Mouse (Mus musculus) naive thymus-derived CD4-positive, alpha-beta T cell, adult 2 months (primary cell): ENCODE results near the gene Sprr2f.

ENCODE experiments used
- DNase-seq: peaks from one replicate; pipeline ENCODE4 v3.0.0-alpha.2; 2011; ENCODE audit warnings: low read depth

Sprr2f gene

GRCm38 (mm10) chr3:92364887-92365286, at the start of gene Sprr2f:
TSS of gene Sprr2f (plus strand) at chr3:92365187.
- no peak for DNase-seq

- DNase-seq: no peak
Observed at GRCm38 (mm10) chr3:92316320-92316719, 48.7 kb upstream of the Sprr2f start, which contains the start of gene Sprr2b. TSS of gene Sprr2b (plus strand) at chr3:92316620.

- DNase-seq: no peak
Observed at GRCm38 (mm10) chr3:92317384-92317783, 47.6 kb upstream of the Sprr2f start.

DNA sequence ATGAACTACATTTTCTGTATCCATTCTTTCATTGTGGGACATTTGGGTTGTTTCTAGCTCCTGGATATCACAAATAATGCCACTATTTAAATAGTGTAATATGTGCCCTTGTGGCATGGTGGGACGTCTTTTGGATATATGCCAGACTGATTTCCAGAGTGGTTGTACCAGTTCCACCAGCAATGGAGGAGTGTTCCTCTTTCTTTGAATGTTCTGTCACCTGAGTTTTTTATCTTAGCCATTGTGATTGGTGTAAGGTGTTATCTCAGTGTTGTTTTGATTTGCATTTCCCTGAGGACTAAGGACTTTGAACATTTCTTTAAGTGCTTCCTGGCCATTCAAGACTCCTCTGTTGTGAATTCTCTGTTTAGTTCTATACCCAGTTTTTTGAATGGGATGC, 28.7 kb upstream of the Sprr2f start:
- no peak for DNase-seq

GRCm38 (mm10) chr3:92338840-92339239, 26.1 kb upstream of the Sprr2f start, which contains the start of gene Sprr2d:
TSS of gene Sprr2d (plus strand) at chr3:92339140.
- no peak for DNase-seq

DNA sequence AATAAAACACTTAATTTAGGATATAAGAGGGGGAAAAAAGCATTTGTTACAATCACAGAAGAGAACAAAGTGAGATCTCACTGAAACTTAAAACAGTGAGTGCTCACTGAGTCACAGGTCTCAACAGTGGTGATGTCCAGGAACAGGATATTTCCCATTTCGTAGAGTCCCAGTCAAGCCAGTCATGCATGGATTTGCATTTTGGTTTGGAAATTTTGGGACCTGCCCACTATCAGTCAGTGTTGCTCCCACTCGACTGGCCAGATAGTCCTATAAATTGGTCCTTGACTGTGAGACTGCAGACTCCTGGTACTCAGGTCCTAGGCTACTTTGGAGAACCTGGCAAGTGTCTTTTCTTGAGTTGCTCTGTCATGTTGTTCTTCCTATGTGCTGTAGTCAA, 13.1 kb upstream of the Sprr2f start, which contains the start of gene Sprr2e:
Sprr2e (plus strand) TSS at position 301 of the 400 bp plus-strand sequence.
- DNase-seq: no peak

DNA sequence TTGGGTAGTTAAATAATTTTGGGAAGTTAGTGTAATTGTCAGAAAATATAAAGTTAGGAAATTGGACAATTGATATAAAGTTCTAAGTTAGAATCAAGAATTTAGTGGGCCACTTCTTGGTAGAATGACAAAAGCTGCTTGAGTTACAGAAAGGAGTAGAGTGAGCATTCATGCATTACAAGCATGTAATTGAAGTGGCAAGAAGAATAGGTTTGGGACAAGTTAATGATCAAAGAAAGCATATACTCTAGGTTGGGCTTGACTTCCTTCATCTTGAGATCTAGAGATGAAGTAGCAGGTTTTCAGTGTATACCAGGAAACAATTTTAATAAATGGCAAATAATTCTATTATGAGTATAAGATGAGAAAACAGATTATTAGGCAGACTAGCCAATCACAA, 3.4 kb upstream of the Sprr2f start:
- no peak for DNase-seq

- DNase-seq: no peak
Observed at GRCm38 (mm10) chr3:92373613-92374012, 8.6 kb downstream of the Sprr2f start.

GRCm38 (mm10) chr3:92385385-92385784, 20.4 kb downstream of the Sprr2f start, which contains the start of gene Sprr2h:
TSS of gene Sprr2h (plus strand) at chr3:92385685.
- no peak for DNase-seq

DNA sequence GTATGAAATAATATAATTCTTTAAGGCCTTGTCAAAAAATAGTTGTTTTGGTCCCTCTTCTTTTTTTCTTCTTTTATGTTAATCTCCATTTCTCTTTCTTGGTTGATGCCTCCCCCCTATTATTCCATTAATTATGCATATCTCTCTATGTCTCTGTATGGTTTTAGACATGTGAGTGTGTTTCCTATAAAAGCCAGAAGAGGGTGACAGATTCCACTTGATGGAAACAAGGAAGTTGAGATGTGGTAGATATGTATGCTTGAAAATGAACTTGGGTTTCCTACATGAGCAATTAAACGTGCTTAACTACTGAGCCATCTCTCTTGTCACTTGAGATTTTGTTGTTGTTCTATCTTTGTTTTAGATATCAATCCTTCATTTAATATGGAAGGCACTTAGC, 29.3 kb downstream of the Sprr2f start:
- no peak for DNase-seq

- DNase-seq: no peak
Observed at GRCm38 (mm10) chr3:92407691-92408090, 42.7 kb downstream of the Sprr2f start, which contains the start of gene Sprr2i. TSS of gene Sprr2i (plus strand) at chr3:92407991.
